Mouse (Mus musculus) stomach, embryonic 14.5 days (tissue): ENCODE measurements around the gene Shmt1. TPM values are rescaled to one million over a fixed set of nuclear protein-coding genes. Genes with fewer than 3 reads are reported as not detected.
"Not testable (repeated sequence)": the region's sequence is repeated elsewhere in the genome, so short reads cannot be mapped to it uniquely, and the experiment has no call there.

Source experiments
- ATAC-seq: fragments of 200-750 bp; cut with Nextera tagmentation; 2 replicates; pipeline ENCODE4 v1.8.0; 2017; ENCODE audit warnings: low read depth, moderate TSS enrichment; ENCODE audit not compliant: insufficient number of reproducible peaks, insufficient read depth, low FRiP score
- H3K27ac ChIP-seq: fragments of 300-500 bp; sonication (generic); 2 replicates; pipeline ENCODE4 v1.5.1; 2014; ENCODE audit warnings: mild to moderate bottlenecking, low read length, moderate library complexity, mixed read lengths
- H3K27me3 ChIP-seq: fragments of 300-500 bp; sonication (generic); 2 replicates; pipeline ENCODE4 v1.6.1; 2014; ENCODE audit warnings: low read length, control low read depth, mixed read lengths; ENCODE audit not compliant: control insufficient read depth, insufficient read depth
- H3K36me3 ChIP-seq: fragments of 300-500 bp; sonication (generic); 2 replicates; pipeline ENCODE4 v1.6.1; 2014; ENCODE audit warnings: mild to moderate bottlenecking, control low read depth, low read length, moderate library complexity, mixed read lengths; ENCODE audit not compliant: control insufficient read depth, insufficient read depth
- H3K4me1 ChIP-seq: fragments of 300-500 bp; sonication (generic); 2 replicates; pipeline ENCODE4 v1.6.1; 2014; ENCODE audit warnings: low read length, control low read depth, mixed read lengths; ENCODE audit not compliant: control insufficient read depth, insufficient read depth
- H3K4me2 ChIP-seq: fragments of 300-500 bp; sonication (generic); replicated peaks from 2 replicates; pipeline ENCODE4 v1.6.1; 2014; ENCODE audit warnings: low read depth, low read length, control low read depth
- H3K4me3 ChIP-seq: fragments of 300-500 bp; sonication (generic); 2 replicates; pipeline ENCODE4 v1.5.1; 2014; ENCODE audit warnings: low read depth, low read length, control low read depth
- H3K9ac ChIP-seq: fragments of 300-500 bp; sonication (generic); replicated peaks from 2 replicates; pipeline ENCODE4 v1.6.1; 2014; ENCODE audit warnings: low read depth, mild to moderate bottlenecking, control low read depth, low read length, moderate library complexity, mixed read lengths
- H3K9me3 ChIP-seq: fragments of 300-500 bp; sonication (generic); 2 replicates; pipeline ENCODE4 v1.6.1; 2016; ENCODE audit warnings: low read depth, low read length, control low read depth; ENCODE audit not compliant: control insufficient read depth
- WGBS: fragments of 180-500 bp; shearing (Covaris S2); extraction: QIAGEN DNeasy Blood & Tissue Kit; methylation state at CpG from one replicate; pipeline ENCODE4 v1.1.7; 2014; 5-methylcytosine and 5-hydroxymethylcytosine counted together
- polyA plus RNA-seq: library from polyadenylated mRNA; unstranded; fragments of >200 nt; fragmentation: Nextera tagmentation; extraction: Ambion mirVana; gene quantifications from 2 replicates; pipeline ENCODE4 v1.2.1, GENCODE M21; 2014

Gene Shmt1
- polyA plus RNA-seq = 65.1 and 66.8 TPM in 2 replicates

DNA sequence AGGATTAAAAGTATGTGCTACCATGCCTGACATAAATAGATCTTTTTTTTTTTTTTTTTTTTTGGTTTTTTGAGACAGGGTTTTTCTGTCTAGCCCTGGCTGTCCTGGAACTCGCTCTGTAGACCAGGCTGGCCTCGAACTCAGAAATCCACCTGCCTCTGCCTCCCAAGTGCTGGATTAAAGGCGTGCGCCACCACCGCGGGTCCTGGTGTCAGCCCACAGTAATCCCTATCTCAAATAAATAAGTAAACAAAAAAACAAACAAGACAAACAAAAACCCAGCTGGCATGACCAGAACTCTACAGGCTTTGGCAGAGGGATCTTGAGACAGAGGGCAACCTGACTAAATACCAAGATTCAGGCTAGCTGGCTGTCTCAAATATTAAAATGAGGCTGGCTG is at the start of gene Shmt1:
Gene Shmt1 (minus strand): TSS at position 101 of the 400 bp plus-strand sequence.
- not testable (repeated sequence) for ATAC-seq, H3K36me3 ChIP-seq, H3K27me3 ChIP-seq, H3K9me3 ChIP-seq
- Histone ChIP-seq H3K27ac (peak within 1 kb of the TSS; percentile 61), H3K9ac (peak within 1 kb of the TSS; percentile 12; the same call in 1 of the 2 replicates), H3K4me2 (peak within 1 kb of the TSS; percentile 72), H3K4me1 (peaks cover 20% of the 10 kb centered on the region; the same call in 1 of the 2 replicates), H3K4me3 (peak within 1 kb of the TSS; percentile 44)
- 19% methylated on average over 6 of the region's 6 CpGs for WGBS

DNA sequence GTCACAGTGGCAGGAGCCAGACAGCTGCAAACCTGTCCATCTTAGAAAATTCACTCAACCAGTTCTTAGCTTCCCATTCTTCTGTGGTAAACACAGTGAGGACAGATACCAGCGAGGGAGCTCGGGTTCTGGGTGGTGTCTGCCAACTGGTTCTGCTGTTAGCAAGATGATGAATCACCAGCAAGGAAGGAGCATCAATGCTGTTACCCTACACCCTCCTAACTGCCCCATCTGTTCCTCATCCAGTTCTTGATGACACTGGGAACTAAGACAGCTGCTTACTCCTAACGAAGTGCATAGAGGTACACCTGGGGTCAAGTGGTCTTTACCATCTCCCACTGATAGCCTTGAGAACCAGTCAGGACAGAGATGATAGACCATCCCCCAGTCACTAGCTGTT is 45.1 kb upstream of the Shmt1 start:
- 44% methylated on average over 3 of the region's 3 CpGs for WGBS
- H3K27me3 ChIP-seq = no peaks in the 10 kb centered on the region
- no peak overlapping the region for H3K4me3 ChIP-seq
- ATAC-seq = no peak
- H3K9ac ChIP-seq = no peak overlapping the region
- no peak overlapping the region for H3K4me2 ChIP-seq
- no peaks in the 10 kb centered on the region for H3K9me3 ChIP-seq
- no peak overlapping the region for H3K27ac ChIP-seq
- H3K36me3 ChIP-seq = peaks cover 53% of the 10 kb centered on the region
- no peaks in the 10 kb centered on the region for H3K4me1 ChIP-seq

- no peaks in the 10 kb centered on the region for H3K27me3 ChIP-seq
- no peak overlapping the region for H3K27ac ChIP-seq
- no peak overlapping the region for H3K4me2 ChIP-seq
- no peak for ATAC-seq
- 79% methylated on average over 5 of the region's 5 CpGs for WGBS
- no peaks in the 10 kb centered on the region for H3K9me3 ChIP-seq
- no peak overlapping the region for H3K4me3 ChIP-seq
- H3K4me1 ChIP-seq = no peaks in the 10 kb centered on the region
- H3K9ac ChIP-seq = no peak overlapping the region
- peaks cover 10% of the 10 kb centered on the region for H3K36me3 ChIP-seq
These were observed 33.9 kb upstream of the Shmt1 start for GRCm38 (mm10) chr11:60845415-60845814.

- no peak for ATAC-seq
- Histone ChIP-seq H3K4me2 (no peak overlapping the region), H3K4me3 (no peak overlapping the region), H3K27me3 (no peaks in the 10 kb centered on the region), H3K27ac (no peak overlapping the region), H3K9me3 (no peaks in the 10 kb centered on the region), H3K36me3 (peaks cover 10% of the 10 kb centered on the region; the same call in 1 of the 2 replicates), H3K9ac (no peak overlapping the region), H3K4me1 (no peaks in the 10 kb centered on the region)
- WGBS = 87% methylated on average over 5 of the region's 5 CpGs
These were observed 31.9 kb upstream of the Shmt1 start for GRCm38 (mm10) chr11:60843412-60843811.

GRCm38 (mm10) chr11:60841467-60842200 is 30.1 kb upstream of the Shmt1 start:
- Histone ChIP-seq H3K36me3 (peaks cover 3% of the 10 kb centered on the region; the same call in 1 of the 2 replicates), H3K27ac (no peak overlapping the region), H3K9ac (no peak overlapping the region), H3K27me3 (no peaks in the 10 kb centered on the region), H3K9me3 (no peaks in the 10 kb centered on the region), H3K4me2 (no peak overlapping the region), H3K4me1 (no peaks in the 10 kb centered on the region), H3K4me3 (no peak overlapping the region)
- 75% methylated on average over 12 of the region's 12 CpGs for WGBS
- no peak for ATAC-seq

DNA sequence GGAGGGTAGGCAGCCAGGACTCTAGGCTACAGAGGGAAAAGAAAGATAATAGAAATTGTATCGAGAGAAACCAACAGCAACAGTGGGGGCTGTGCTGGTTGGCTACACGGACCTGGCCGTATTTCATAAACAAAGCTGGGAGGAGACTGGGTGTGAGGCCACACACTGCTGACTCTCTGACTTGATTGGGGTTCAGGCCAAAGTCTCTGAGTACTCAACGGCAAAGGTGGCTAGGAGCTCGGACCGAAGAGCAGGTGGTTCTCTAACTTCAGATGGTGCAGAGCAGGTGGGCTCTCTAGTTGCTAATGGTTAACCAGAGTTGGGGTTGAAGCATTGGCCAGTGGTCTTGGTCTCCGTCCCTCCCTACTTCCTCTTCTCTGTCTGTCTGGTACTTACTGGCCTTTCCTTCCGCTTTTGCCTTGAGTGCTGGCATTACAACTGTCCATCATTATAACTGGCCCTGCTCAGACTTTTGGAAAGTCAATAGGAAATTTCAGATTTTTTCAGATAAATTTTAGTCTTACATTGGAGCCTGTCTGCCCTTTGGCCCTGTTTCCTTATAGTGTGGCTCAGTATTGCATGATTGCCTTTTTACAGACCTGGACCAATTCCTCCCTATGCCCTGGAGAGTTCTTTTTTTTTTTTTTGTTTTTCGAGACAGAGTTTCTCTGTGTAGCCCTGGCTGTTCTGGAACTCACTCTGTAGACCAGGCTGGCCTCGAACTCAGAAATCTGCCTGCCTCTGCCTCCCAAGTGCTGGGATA is 26.3 kb upstream of the Shmt1 start:
- H3K9me3 ChIP-seq = no peaks in the 10 kb centered on the region
- no peak overlapping the region for H3K27ac ChIP-seq
- H3K4me2 ChIP-seq = no peak overlapping the region
- 85% methylated on average over 10 of the region's 10 CpGs for WGBS
- no peaks in the 10 kb centered on the region for H3K4me1 ChIP-seq
- ATAC-seq = no peak
- no peak overlapping the region for H3K9ac ChIP-seq
- no peaks in the 10 kb centered on the region for H3K27me3 ChIP-seq
- no peaks in the 10 kb centered on the region for H3K36me3 ChIP-seq
- no peak overlapping the region for H3K4me3 ChIP-seq

- H3K36me3 ChIP-seq = no peaks in the 10 kb centered on the region
These were observed 25.4 kb upstream of the Shmt1 start for GRCm38 (mm10) chr11:60836897-60837296.

DNA sequence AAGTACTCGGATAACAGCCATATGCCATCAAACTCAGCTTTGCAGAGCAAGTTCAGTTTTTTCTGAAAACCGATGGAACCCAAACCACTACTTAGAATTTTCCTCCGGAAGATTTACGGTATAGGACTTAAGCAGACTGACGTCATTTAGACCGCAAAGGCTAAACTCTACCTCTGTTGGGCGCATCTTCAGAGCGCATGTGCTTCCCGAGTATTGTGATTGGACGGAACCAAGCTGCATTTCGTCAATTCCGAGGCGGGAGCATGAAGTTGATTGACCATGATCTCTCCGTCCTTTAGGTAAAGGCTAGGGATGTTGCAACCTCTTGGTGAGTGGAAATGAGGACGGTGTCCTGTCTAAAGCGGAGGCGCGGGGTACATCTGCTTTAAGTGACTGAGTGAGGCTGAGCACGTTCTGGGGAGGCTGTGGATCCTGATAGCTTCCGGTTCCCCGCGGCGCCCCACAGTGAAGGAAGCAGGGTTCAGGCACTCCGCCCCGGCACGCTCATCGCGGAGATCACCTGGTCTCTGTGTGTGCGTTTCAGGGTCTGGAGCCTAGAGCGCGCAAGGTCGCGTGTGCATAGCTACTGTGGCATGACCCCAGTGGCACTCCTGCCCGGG is 19.0 kb upstream of the Shmt1 start, which contains the start of gene Dhrs7b:
Gene Dhrs7b (plus strand): TSS at position 199 of the 620 bp plus-strand sequence.
- H3K27me3 ChIP-seq = no peaks in the 10 kb centered on the region
- peak within 1 kb of the TSS; percentile 54 for H3K4me2 ChIP-seq
- H3K4me3 ChIP-seq = peak within 1 kb of the TSS; percentile 59
- peaks cover 5% of the 10 kb centered on the region; the same call in 1 of the 2 replicates for H3K4me1 ChIP-seq
- WGBS = under 1% methylated on average over 34 of the region's 34 CpGs
- H3K27ac ChIP-seq = peak within 1 kb of the TSS; percentile 79
- no peaks in the 10 kb centered on the region for H3K36me3 ChIP-seq
- no peaks in the 10 kb centered on the region for H3K9me3 ChIP-seq
- peak; percentile 94 for ATAC-seq
- peak within 1 kb of the TSS; percentile 57 for H3K9ac ChIP-seq

More at GRCm38 (mm10) chr11:60836897-60837296, 25.4 kb upstream of the Shmt1 start:
- H3K9me3 ChIP-seq = no peaks in the 10 kb centered on the region
- H3K4me2 ChIP-seq = no peak overlapping the region
- no peak overlapping the region for H3K4me3 ChIP-seq
- 92% methylated on average over 6 of the region's 6 CpGs for WGBS
- H3K9ac ChIP-seq = no peak overlapping the region
- H3K27me3 ChIP-seq = no peaks in the 10 kb centered on the region
- H3K4me1 ChIP-seq = no peaks in the 10 kb centered on the region
- no peak overlapping the region for H3K27ac ChIP-seq
- ATAC-seq = no peak
